Mouse (Mus musculus) lung, postnatal 0 days (tissue): ENCODE results near the gene Rangrf.

Experiments
- CTCF ChIP-seq: IDR thresholded peaks from 2 replicates; pipeline ENCODE4 v1.5.1; 2016; ENCODE audit warnings: antibody characterized with exemption, mild to moderate bottlenecking
- EP300 ChIP-seq: IDR thresholded peaks from 2 replicates; pipeline ENCODE4 v1.6.1; 2016; ENCODE audit warnings: antibody characterized with exemption, mild to moderate bottlenecking, control low read depth

DNA sequence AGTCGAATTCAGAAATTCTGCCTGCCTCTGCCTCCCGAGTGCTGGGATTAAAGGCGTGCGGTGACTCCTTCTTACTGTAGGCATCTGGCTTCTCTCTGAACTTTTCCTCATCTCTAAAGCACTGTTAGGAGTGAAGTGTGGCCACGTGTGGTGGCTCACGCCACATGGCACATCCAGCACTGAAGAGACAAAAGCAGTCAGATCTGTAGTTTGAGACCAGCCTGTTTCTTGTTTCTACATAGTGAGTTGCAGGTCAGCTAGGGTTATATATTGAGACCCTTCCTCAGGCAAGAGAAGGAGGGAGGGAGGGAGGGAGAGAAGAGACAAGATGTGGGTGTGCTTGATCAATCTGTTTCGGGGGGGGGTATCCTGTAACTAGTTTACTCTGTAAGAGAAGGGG is at the start of gene Rangrf:
- TF ChIP-seq CTCF (no peak), EP300 (no peak)
